Mouse (Mus musculus) layer of hippocampus, adult 11-12 months (tissue): Measurements from ENCODE around the gene Lif.

Experiments used
- DNase-seq: peaks from one replicate; pipeline ENCODE4 v3.0.0; 2022; ENCODE audit warnings: low spot score

The Lif gene

DNA sequence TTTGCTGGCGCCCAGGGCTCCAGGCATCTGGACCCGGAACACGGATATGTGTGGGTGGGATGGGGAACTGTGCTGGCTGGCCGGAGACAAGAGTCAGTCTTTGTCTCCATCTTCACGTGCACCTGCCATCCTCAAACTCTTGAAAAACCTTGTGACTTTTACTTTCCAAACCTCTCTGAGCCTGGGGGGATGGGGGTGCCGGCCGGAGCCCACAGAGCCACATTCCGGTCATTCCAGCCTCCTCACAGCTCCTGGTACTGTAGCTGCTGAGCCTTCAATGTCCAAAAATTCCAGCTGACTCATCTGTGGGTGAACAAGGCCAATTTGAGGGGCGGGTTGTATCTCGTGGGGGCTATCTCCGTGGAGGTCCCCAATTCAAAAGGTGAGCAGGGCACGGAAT is 41.8 kb downstream of the Lif start:
- no peak for DNase-seq

DNA sequence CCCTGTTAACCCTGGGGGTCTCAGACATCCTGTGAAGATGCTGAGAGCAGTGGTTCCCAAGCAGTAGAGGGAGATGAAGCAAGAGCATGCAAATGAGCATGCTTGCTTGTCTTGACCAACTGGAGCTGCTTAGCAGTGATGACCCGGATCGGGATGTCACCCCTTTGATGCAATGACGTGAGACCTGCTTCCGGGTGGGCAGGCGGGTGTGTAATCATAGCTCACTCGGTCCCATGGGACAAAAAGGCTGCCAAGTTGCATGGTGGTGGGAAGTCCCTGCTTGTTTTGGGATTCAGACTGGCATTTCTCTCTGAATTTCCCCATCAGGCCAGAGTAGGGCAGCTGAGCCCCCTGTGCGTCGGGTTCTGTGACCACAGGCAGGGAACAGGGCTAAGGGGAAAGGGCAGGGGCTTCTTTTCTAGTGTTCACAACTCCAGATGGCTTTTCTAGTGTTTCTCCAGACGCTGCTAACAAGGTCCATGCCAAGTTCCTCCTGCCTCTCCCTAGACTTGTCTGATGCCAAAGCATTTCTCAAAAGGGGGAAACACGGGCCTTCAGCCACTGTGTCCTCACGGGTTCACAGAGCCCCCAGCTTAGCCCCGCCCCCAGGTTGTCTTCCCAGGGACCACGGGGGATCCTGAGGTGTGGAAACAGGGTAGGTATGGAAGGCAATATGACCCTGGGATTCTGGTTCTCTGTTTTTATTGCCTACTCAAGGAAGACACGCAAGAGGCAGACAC is 42.5 kb downstream of the Lif start:
- no peak for DNase-seq

DNA sequence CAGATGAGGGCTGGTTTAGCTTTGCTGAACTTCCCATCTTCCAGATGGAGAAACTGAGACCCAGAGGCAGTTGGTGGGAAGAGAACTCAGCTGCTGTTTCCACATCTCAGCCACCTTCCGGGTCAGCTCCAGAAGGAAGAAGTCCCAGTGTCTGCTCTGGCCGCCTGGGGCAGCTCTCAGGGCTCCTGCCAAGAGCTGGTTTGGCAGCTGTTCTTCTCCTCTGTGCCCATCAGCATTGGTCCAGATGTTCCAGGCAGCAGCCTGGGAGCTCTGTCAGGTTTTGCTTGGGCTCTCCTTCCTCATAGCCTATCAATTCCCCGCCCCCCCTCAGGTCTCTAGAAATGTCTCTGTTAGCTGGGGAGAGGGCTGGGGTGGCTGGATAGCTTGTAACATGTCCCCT is 43.3 kb downstream of the Lif start:
- DNase-seq = no peak

DNA sequence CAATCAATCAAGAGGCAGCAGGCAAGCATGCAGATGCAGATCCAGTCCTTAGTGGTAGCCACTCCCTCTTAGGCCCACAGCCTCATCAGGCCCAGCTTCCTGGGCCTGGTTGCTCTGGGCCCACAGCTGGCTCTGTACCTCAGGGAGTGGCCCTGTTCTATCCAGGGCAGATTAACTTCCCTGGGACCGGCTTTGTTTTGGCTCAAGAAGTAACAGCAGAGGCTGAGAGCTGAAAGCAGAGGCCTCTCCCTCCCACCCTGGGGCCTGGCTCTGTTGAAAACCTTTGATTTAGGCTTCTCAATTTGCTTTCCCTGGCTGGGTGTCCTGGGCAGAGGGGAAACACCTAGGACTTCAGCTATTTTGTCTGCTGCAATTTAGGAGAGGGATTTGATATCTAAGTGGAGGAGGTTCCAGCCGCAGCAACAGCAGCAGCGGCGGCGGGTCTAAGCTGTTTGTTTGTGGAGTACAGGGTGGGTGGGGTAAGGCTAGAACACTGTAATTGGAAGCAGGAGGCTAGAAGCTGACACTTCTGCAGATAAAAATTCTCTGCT is 45.1 kb downstream of the Lif start:
- DNase-seq = no peak

DNA sequence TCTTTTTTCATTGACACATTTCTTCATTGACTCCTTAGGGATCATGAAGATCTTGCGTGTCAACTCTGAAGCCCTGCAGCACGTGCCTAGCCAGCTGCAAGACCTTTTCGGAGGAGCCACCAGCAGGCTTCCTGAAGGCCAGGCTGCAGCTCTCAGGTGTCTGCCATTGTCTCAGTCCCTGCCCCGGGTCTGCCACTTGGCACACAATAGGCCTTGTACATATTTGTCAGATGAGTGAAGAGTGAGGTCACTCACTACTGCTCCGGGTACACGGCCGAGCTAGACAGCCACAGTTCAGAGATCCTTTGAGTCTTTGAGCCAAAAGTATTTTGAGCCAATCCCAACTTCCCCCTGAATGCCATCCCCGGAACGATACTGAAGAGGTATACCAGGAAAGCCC is 45.7 kb downstream of the Lif start:
- DNase-seq = no peak

DNA sequence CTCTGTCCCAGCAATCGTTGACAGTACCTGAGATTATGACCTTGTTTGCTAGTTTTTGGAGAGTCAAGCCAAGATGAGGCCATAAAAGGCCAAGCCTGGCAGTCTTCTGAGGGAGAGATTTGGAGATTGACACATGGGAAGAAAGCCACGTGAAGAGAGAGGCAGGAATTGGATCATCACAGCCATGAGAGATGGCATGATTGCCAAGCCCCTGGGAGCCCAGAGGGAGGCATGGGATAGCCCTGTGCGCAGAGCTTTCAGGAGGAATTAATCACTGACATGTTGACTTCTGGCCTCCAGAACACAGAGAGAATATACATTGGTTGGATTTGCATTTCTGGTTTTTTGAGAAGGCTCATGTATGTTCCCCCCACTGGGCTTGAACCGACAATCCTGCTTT is 46.8 kb downstream of the Lif start:
- DNase-seq = no peak

DNA sequence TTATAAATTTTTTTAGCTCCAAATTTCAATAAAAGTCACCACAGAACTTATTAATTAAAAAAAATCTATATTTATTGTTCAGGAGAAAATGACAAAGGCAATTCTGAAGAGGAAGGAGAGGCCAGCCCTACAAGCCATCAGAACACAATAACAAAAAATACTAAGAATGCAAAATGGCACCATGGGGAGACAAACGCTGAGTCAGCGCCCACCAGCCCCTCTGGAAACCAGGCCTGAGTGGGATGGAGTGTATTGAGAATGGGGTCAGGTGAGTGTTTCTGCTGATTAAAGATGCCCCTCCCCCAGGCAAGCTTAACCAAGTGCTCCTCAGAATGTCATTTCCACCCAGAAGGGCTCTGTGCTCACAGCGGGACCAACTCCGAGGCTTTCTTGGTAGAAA is 47.7 kb downstream of the Lif start:
- no peak for DNase-seq

DNA sequence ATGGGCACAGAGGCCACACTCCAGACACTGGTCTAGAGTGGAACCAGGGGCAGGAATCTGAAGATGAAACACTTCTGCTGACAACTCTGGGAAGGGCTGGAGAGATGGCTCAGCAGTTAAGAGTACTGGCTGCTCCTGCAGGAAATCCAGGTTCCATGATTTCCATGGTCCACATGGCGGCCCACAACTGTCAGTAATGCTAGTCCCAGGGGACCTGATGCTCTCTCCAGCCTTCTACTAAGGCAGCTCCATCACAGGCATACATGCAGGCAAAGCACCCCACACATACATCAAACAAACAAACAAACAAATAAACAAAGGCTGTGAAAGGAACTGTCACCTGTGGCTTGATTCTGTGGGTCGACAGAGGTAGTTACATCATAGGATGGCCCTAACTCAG is 48.7 kb downstream of the Lif start:
- DNase-seq = no peak

DNA sequence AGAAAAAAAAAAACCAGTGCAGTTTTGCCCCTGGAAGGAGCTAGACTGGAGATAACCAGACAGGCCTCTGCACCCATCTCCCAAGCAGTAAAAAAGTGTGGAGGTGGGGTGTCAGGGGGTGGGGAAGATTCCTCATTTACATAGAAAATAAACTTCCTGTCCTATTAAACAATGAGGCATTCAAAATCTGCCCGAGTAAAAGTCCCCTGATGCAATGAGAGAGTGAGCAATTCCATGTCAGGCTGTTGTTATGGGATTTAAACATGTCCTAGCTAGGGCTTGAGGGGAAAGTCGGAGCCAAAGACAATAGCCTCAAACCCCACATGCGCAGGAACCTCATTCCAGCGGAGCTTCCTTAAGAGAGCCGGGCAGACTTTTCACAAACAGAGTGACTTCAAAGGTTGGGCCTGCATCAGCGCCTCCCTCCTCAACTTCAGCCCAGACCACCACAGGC is 50.7 kb downstream of the Lif start:
- no peak for DNase-seq

DNA sequence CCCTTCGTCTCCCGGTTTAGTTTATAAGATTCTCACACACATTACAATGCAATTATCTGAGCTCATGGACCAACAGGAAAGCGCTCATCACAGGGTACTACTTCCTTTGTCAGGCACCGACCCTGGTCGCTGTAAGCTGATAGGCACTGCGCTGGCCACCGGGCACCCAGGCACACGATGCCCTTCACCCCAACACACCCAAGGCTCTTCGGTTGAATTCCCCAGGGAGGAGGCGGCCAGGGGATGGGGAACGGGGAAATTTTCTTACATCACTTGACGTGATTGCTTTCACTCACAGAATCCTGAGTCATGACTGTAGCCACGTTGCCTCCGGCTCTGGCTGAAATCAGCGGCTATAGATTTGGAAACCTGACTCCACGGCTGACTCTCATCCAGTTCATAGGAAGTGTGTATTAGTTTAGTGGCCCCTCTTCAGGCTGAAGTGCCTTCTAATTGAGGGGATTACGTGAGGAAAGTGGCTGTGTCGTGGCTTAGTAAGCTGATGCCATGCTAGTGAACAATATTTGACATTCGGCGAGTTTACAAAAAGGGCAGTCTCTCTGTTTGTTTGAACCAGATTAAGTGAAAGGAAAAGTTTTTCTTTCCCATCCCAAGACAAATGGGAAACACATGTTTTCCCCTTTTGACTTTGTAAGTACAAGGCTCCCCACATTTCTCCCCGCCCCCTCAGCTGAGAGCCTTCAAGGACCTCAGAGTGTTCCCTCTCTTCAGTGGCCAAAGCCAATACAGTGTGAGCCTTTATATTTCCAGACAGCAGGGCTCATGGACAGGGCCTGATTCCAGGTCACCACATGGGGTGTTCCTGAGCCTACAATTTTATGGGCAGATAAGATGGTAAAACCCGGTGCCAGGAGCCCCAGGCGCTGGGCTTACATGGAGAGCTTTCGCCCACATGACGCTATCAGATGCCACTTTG is 51.4 kb downstream of the Lif start:
- DNase-seq = no peak

DNA sequence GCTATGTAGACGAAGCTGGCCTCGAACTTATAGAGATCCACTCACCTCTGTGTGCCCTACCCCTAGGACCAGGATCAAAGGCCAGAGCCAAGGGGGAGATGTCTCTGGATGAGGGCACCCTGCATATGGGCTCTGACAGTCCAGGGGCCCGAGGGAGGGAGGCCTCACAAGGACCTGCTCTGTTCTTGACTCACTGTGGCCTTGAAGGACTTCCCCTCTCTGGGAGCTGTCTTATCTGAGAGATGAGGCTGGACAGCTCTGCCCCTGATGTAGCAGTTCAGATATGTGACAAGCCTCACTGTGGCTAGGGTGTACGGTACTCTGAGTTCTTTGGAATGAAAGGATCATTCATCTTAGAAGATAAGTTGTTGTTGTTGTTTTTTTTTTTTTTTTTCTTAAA is 52.3 kb downstream of the Lif start:
- DNase-seq = no peak

DNA sequence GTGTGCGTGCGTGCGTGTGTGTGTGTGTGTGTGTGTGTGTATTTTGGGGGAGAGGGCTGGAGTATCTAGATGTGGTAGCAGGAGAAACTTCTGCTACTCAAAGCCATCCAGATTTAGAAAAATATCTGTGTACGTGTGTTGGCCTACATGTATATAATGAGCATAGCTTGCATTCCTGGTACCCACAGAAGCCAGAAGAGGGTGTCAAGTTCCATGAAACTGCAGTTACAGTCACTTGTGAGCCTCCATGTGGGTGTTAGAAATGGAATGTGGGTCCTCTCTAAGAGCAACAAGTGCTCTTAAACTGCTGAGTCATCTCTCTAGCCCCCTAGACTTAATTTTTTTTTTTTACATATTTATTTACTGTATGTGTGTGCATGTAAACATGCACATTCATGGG is 53.0 kb downstream of the Lif start:
- no peak for DNase-seq

DNA sequence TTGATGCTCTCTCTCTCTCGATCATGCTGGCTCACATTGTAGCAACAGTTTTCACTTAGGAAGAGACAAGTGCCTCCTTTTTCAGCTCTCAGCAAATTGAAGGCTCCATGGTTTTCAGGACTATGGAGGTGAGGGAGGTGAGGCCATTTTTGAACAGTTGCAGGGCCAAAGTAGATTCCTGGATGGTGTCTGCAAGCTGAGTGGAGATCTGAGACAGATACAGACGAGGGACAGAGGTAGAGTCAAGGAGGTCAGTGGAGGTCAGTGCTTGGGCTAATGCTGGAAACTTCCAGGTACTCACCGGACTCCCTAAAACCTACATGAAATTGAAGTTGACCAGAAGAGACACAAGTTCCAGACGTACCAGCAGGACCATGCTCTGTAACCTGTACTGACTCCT is 54.8 kb downstream of the Lif start:
- no peak for DNase-seq

DNA sequence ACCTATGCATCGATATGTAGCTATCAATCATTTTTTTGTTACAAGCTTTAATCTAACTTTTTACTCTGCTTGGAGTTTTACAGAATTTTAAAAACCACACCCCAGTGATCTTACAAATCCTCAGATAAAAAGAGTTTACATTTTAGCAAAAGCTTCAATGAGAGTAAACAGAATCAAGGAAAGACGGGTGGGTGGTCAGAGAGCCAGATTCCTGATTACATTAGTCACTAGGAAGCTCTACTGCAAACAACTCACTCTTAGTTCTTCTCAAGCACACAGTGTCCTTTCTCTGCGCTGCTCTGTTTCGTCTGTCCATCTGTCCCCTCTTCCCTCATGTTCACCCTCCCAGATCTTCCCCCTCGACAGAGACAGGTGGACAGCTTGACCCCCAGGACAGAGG is 59.9 kb downstream of the Lif start:
- DNase-seq = no peak

DNA sequence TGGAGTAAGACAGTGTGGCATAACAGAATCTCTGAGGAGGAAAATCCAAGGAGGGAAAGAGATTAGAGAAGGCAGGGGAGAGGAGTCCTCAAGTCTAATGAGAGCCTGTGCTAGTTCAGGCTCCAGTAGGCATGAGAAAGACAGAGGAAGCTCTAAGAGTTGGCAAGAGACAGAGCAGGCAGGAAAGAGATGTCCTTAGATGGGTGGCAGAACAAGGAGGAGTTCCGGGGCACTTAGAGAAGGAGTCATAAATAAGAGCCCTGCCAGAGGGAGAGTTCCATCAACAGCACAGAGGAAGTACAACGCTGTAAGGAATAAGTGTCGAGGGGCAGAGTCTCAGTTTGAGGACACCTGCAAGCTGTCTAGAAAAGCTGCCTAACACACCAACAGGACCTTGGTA is 60.7 kb downstream of the Lif start:
- DNase-seq = no peak

DNA sequence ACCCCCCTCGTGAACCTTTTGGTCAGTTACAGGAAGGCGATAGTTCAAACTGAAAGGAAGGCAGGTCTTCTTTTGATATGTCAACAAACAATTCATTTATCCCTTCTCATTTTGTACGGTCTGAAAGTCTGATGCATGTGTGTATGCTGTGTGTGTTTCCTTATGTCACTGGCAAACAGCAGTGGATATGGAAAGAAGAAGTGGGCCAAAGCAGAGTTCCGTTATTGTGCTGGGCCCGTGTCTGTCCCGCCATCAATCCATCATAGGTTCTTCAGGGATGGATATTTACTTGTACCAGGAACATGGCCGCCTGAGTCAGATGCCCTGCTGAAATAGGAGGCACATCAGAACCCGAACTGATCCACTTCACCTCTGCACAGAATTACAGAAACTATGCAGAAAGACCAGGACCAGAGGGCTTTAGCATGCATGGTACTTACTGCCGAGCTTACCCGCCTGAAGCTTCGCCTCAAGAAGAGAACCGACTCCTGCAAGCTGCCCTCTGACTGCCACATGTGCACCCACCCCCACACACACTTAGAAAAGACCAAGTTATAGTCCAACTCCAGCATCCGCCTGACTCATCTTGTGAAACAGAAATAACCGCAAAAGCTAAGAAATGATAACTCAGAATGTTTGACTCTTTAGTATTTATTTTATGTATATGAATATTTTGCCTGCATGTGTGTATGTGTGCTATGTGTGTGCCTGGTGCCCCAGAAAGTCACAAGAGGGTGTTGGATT is 62.0 kb downstream of the Lif start:
- no peak for DNase-seq

DNA sequence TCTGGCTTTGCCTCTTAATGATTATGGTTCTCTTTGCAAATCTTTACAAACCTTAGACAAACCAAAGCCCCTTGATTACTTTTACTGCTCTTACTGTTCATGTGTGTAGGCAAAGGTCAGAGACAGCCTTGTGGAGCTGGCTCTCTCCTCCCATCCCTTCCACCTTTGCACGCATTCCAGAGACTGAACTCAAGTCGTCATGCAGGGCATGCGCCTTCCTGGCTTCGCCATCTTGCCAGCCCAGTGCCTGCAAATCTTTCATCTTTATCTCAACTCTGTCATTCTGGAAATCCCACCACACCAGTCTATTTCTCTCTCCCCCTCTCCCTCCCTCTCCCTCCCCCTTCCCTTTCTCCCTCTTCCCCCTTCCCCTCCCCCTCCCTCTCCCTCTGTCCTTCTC is 63.5 kb downstream of the Lif start:
- no peak for DNase-seq
